In the genomic region with DNA sequence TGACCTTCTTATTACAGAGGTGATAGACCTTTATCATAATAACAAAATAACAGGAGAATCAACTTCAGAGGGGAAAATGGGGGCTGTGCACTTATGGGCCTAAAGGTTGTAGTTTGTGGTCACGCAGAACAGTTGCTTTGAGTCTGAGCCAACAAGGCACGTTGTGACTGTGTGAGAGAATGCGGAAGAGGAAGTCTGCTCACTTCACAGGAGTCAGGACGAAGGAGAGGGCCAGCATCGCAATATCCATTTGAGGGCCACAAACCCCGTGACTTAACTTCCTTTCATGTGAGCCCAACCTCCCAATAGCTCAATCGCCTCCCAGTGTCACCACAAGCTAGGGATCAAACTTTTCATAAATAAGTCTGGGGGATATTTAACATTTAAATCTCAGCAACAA, we compare ENCODE assay signal across 16 mouse cellular contexts.
DNase-seq lines count a peak whose midpoint lies in the region; ATAC-seq and TF ChIP-seq lines count a peak whose summit lies in the region.
"Had no signal": no experiment of that assay in that cellular context is flagged by ENCODE, and none has a peak within 500 bp of the region (broad histone marks: within the 10 kb centered on the region; RNA-seq: fewer than 3 reads in every experiment).

No protein-coding gene starts in this region.

- H3K9ac ChIP-seq in liver, postnatal 0 days (replicated peaks): no peak overlapping the region
- no peak overlapping the region for H3K9ac ChIP-seq in liver, embryonic 11.5 days (ENCODE audit: low read depth, low read length)
- H3K9ac ChIP-seq in hindbrain, postnatal 0 days (replicated peaks; ENCODE audit: low read length): no peak overlapping the region
- H3K9ac ChIP-seq: forebrain, postnatal 0 days; heart, embryonic 12.5 days had no signal

- H3K27ac ChIP-seq in liver, postnatal 0 days (ENCODE audit: low read depth): peak overlapping the region; percentile 26; the same call in 1 of the 2 replicates
- H3K27ac ChIP-seq in liver, embryonic 11.5 days (ENCODE audit: low read depth, low read length): no peak overlapping the region
- H3K27ac ChIP-seq in hindbrain, postnatal 0 days: no peak overlapping the region

- no peak overlapping the region for H3K4me2 ChIP-seq in liver, postnatal 0 days (ENCODE audit: low read depth, low read length)
- H3K4me2 ChIP-seq in liver, embryonic 11.5 days: no peak overlapping the region
- no peak overlapping the region for H3K4me2 ChIP-seq in hindbrain, postnatal 0 days (ENCODE audit: low read depth, low read length)
- H3K4me2 ChIP-seq: heart, embryonic 12.5 days had no signal

- peak; percentile 44 for DNase-seq in liver, postnatal 0 days
- DNase-seq in liver, embryonic 11.5 days (ENCODE audit: low spot score): no peak
- peak; percentile 21 for DNase-seq in CD4-positive helper T cell, adult 2 months (ENCODE audit: low read depth, low spot score)
- peak; percentile 49 for DNase-seq in brain, adult 2 months (ENCODE audit: low read depth, low spot score)
- DNase-seq in monocyte, adult 2 months (ENCODE audit: low read depth in 1 of 2, low spot score in 2 of 2): peak; percentile 56 to 67
- DNase-seq in left cerebral cortex, postnatal 10 days (ENCODE audit: extremely low spot score in 1 of 2, low spot score in 2 of 2): no peak
- DNase-seq in retina, embryonic 14.5 days (ENCODE audit: low spot score): no peak
- DNase-seq in hindbrain, postnatal 0 days (ENCODE audit: low spot score): no peak
- DNase-seq: cerebellum, postnatal 36 days; forebrain, postnatal 0 days; gastrocnemius, postnatal 14 days; heart, postnatal 36 days; kidney, adult 9 months; midbrain, embryonic 14.5 days had no signal

- H3K36me3 ChIP-seq in liver, postnatal 0 days (replicated peaks; ENCODE audit: insufficient read depth, low read length): no peaks in the 10 kb centered on the region
- H3K36me3 ChIP-seq in liver, embryonic 11.5 days (ENCODE audit: control insufficient read depth, insufficient read depth, low read length): no peaks in the 10 kb centered on the region
- no peaks in the 10 kb centered on the region for H3K36me3 ChIP-seq in hindbrain, postnatal 0 days (ENCODE audit: insufficient read depth, low read length)
- H3K36me3 ChIP-seq: heart, embryonic 12.5 days had no signal

- H3K4me1 ChIP-seq in liver, postnatal 0 days (ENCODE audit: insufficient read depth): peaks cover 9% of the 10 kb centered on the region; the same call in 1 of the 2 replicates
- H3K4me1 ChIP-seq in liver, embryonic 11.5 days (replicated peaks; ENCODE audit: control insufficient read depth, insufficient read depth, low read length): no peaks in the 10 kb centered on the region
- peaks cover 3% of the 10 kb centered on the region; the same call in 1 of the 2 replicates for H3K4me1 ChIP-seq in hindbrain, postnatal 0 days (ENCODE audit: insufficient read depth, low read length)
- H3K4me1 ChIP-seq: heart, embryonic 12.5 days had no signal

- no peaks in the 10 kb centered on the region for H3K9me3 ChIP-seq in liver, postnatal 0 days (ENCODE audit: low read length)
- no peaks in the 10 kb centered on the region for H3K9me3 ChIP-seq in liver, embryonic 11.5 days (ENCODE audit: control insufficient read depth, low read length)
- H3K9me3 ChIP-seq in hindbrain, postnatal 0 days (ENCODE audit: low read length): no peaks in the 10 kb centered on the region

- no peak for ATAC-seq in liver, postnatal 0 days
- ATAC-seq in liver, embryonic 11.5 days (replicated peaks; ENCODE audit: low FRiP score): no peak
- no peak for ATAC-seq in hindbrain, postnatal 0 days
- ATAC-seq: activated CD4-positive, CD25-positive, alpha-beta regulatory T cell, adult 4 months; forebrain, postnatal 0 days had no signal

- TF ChIP-seq CTCF in liver, postnatal 0 days (IDR thresholded peaks at IDR 0.05; ENCODE audit: low read depth): no peak
- no peak for TF ChIP-seq CTCF in hindbrain, postnatal 0 days (IDR thresholded peaks at IDR 0.05; ENCODE audit: low read depth)

- no peak overlapping the region for H3K4me3 ChIP-seq in liver, postnatal 0 days (ENCODE audit: low read depth, low read length)
- no peak overlapping the region for H3K4me3 ChIP-seq in liver, embryonic 11.5 days (ENCODE audit: low read depth, low read length)
- no peak overlapping the region for H3K4me3 ChIP-seq in hindbrain, postnatal 0 days (ENCODE audit: low read length)
- H3K4me3 ChIP-seq: heart, embryonic 12.5 days had no signal

- intact Hi-C loops in left cerebral cortex, postnatal 10 days (cut with DNase I): no loop called here

- no peak for TF ChIP-seq EP300 in liver, postnatal 0 days (IDR thresholded peaks at IDR 0.05; ENCODE audit: low read depth)

- H3K27me3 ChIP-seq in liver, postnatal 0 days (ENCODE audit: insufficient read depth, low read length): no peaks in the 10 kb centered on the region
- H3K27me3 ChIP-seq in liver, embryonic 11.5 days (replicated peaks; ENCODE audit: control insufficient read depth, insufficient read depth, low read length): no peaks in the 10 kb centered on the region
- no peaks in the 10 kb centered on the region for H3K27me3 ChIP-seq in hindbrain, postnatal 0 days (ENCODE audit: insufficient read depth, low read length)
- H3K27me3 ChIP-seq: heart, embryonic 12.5 days had no signal

- 39% methylated on average over 7 of the region's 7 CpGs for WGBS in liver, postnatal 0 days (ENCODE audit: insufficient replicate concordance)
- 46% methylated on average over 7 of the region's 7 CpGs for WGBS in liver, embryonic 11.5 days
- WGBS in hindbrain, postnatal 0 days: 83% methylated on average over 7 of the region's 7 CpGs

Comparison
In these comparisons a context has a peak if more than half of its experiments do, and no peak if none do; other contexts are left out.
1. DNase-seq: peak in liver, postnatal 0 days (single experiment), CD4-positive helper T cell, adult 2 months (single experiment), brain, adult 2 months (single experiment) and monocyte, adult 2 months (2 of 2); none in liver, embryonic 11.5 days (single experiment), left cerebral cortex, postnatal 10 days (0 of 2), retina, embryonic 14.5 days (single experiment) and hindbrain, postnatal 0 days (single experiment).